Mouse (Mus musculus) liver, embryonic 12.5 days (tissue): ENCODE measurements at regions not wholly inside any gene's neighbourhood (a gene's known extent, or its start where the extent isn't known, plus 50 kb on each side); places are given as distances from the start of the nearest gene placed in this dataset.
A peak's percentile ranks its signal among the peaks of the same experiment; 100 is the strongest.

Source experiments
- ATAC-seq: fragments of 200-750 bp; cut with Nextera tagmentation; 2 replicates; pipeline ENCODE4 v1.8.0; 2017; ENCODE audit warnings: moderate number of reproducible peaks, mild to moderate bottlenecking, moderate library complexity
- H3K27ac ChIP-seq: fragments of 300-500 bp; sonication (generic); 2 replicates; pipeline ENCODE4 v1.5.1; 2016; ENCODE audit warnings: mild to moderate bottlenecking
- H3K27me3 ChIP-seq: fragments of 300-500 bp; sonication (generic); replicated peaks from 2 replicates; pipeline ENCODE4 v1.6.1; 2016; ENCODE audit warnings: mild to moderate bottlenecking, moderate library complexity
- H3K36me3 ChIP-seq: fragments of 300-500 bp; sonication (generic); 2 replicates; pipeline ENCODE4 v1.6.1; 2016; ENCODE audit warnings: mild to moderate bottlenecking, moderate library complexity
- H3K4me1 ChIP-seq: fragments of 300-500 bp; sonication (generic); 2 replicates; pipeline ENCODE4 v1.6.1; 2016
- H3K4me2 ChIP-seq: fragments of 300-500 bp; sonication (generic); 2 replicates; pipeline ENCODE4 v1.6.1; 2016; ENCODE audit warnings: mild to moderate bottlenecking, moderate library complexity
- H3K4me3 ChIP-seq: fragments of 300-500 bp; sonication (generic); 2 replicates; pipeline ENCODE4 v1.5.1; 2016; ENCODE audit warnings: mild to moderate bottlenecking, moderate library complexity
- H3K9ac ChIP-seq: fragments of 300-500 bp; sonication (generic); 2 replicates; pipeline ENCODE4 v1.6.1; 2016; ENCODE audit warnings: mild to moderate bottlenecking, moderate library complexity
- H3K9me3 ChIP-seq: fragments of 300-500 bp; sonication (generic); replicated peaks from 2 replicates; pipeline ENCODE4 v1.6.1; 2016; ENCODE audit warnings: mild to moderate bottlenecking, moderate library complexity
- WGBS: fragments of 180-500 bp; shearing (Covaris S2); methylation state at CpG from one replicate; pipeline ENCODE4 v1.1.7; 2016; ENCODE audit not compliant: insufficient replicate concordance; 5-methylcytosine and 5-hydroxymethylcytosine counted together

GRCm38 (mm10) chr9:46406606-46407005 lies 86.8 kb upstream of the 4931429L15Rik start:
- H3K4me2 ChIP-seq: no peak overlapping the region
- WGBS: 79% methylated on average over 8 of the region's 8 CpGs
- H3K36me3 ChIP-seq: no peaks in the 10 kb centered on the region
- no peak overlapping the region for H3K27ac ChIP-seq
- no peak for ATAC-seq
- H3K4me3 ChIP-seq: no peak overlapping the region
- no peak overlapping the region for H3K9ac ChIP-seq
- H3K9me3 ChIP-seq: no peaks in the 10 kb centered on the region
- no peaks in the 10 kb centered on the region for H3K4me1 ChIP-seq
- no peaks in the 10 kb centered on the region for H3K27me3 ChIP-seq

- ATAC-seq: no peak
Observed at GRCm38 (mm10) chr9:46396591-46396990, 76.8 kb upstream of the 4931429L15Rik start.

DNA sequence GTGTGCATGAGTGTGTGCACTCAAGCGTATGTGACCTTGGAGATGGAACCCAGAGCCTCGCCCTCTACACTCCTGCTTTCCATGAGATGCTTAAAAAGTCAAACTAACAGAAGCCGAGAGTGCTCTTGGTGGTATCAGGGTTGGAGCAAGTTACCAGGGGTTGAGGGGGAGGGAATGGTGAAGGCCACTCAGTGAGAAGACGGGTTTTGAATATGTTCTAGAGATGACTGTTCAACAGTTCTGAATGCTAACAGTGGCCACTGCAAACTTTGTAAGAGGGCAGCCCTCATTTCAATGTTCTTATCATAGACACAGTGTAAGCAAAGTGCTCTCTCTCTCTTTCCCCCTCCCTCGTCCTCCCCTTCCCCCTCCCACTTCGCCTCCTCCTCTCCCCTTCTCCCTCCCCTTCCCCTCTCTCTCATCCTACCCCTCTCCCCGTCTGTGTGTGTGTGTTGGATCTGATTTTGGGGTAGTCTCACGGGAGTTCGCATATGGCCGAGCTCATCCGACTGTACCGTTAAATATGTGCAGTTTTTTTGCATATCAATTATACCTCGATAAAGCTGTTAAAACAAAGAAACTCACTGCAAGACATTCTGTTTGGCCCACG lies 75.5 kb upstream of the 4931429L15Rik start:
- Histone ChIP-seq H3K9me3 (no peaks in the 10 kb centered on the region), H3K4me3 (no peak overlapping the region), H3K36me3 (no peaks in the 10 kb centered on the region), H3K4me1 (no peaks in the 10 kb centered on the region), H3K27me3 (peaks cover 46% of the 10 kb centered on the region), H3K4me2 (no peak overlapping the region), H3K9ac (no peak overlapping the region), H3K27ac (no peak overlapping the region)
- ATAC-seq: no peak
- 47% methylated on average over 14 of the region's 14 CpGs for WGBS

More at GRCm38 (mm10) chr9:46396591-46396990, 76.8 kb upstream of the 4931429L15Rik start:
- no peaks in the 10 kb centered on the region for H3K9me3 ChIP-seq
- H3K36me3 ChIP-seq: no peaks in the 10 kb centered on the region
- H3K4me2 ChIP-seq: no peak overlapping the region
- no peaks in the 10 kb centered on the region for H3K4me1 ChIP-seq
- no peak overlapping the region for H3K27ac ChIP-seq
- peaks cover 35% of the 10 kb centered on the region for H3K27me3 ChIP-seq
- no peak overlapping the region for H3K9ac ChIP-seq
- H3K4me3 ChIP-seq: no peak overlapping the region
- WGBS: 61% methylated on average over 7 of the region's 7 CpGs

DNA sequence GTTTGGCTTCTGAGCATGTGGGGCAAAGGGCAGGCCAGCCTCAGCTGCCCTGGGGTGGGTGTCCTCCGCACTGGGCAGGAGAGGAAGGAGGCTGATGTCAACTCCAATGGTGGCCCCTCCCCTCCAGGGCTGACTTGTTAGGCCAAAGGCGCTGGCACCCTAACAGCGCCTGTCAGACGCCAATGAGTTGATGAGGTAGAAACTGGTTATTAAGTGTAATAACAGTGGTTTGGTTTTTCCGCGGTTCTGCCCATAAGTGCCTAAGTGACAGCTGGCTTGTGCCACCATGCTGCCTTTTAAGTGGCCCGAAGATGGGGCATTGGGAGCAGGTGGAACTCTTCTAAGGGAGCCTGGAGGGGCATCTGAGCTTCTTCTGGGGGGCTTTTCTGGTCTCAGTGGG lies 74.5 kb upstream of the 4931429L15Rik start:
- no peak overlapping the region for H3K4me3 ChIP-seq
- H3K4me1 ChIP-seq: no peaks in the 10 kb centered on the region
- no peaks in the 10 kb centered on the region for H3K9me3 ChIP-seq
- ATAC-seq: no peak
- WGBS: 59% methylated on average over 7 of the region's 7 CpGs
- H3K36me3 ChIP-seq: no peaks in the 10 kb centered on the region
- peaks cover 55% of the 10 kb centered on the region for H3K27me3 ChIP-seq
- no peak overlapping the region for H3K4me2 ChIP-seq
- no peak overlapping the region for H3K9ac ChIP-seq
- H3K27ac ChIP-seq: no peak overlapping the region

DNA sequence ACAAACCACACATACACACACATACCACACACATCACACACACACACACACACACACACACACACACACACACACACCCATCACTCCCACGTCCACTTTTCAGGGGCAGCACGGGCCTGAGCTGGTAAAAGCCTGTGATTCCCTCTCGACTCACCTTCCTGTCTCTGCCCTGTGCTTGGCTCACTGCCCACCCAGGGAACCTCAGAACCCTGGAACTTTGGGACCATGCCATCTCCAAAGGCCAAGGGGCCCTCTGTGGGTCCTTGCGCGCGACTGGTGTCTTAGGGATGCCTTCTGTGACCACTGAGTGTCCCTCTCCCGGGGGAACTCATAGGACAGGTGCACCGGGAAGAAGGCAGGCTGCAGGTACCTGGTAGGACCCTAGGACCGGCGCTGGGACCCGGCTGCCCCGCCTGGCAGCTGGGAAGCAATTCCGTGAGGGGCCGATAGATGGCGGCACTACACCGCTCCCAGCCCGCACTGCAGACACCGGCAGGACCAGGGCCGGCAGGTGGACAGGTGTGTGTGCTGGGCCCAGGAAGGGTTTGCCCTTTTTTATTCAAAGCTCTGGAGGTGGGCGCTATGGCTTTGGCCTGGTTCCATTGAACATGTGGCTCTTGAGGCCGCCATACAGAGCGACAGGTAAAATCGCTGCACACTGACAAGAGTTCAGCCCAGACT lies 73.0 kb upstream of the 4931429L15Rik start:
- 7% methylated on average over 23 of the region's 23 CpGs for WGBS
- Histone ChIP-seq H3K9me3 (no peaks in the 10 kb centered on the region), H3K27me3 (peaks cover 62% of the 10 kb centered on the region), H3K9ac (no peak overlapping the region), H3K4me1 (no peaks in the 10 kb centered on the region), H3K36me3 (no peaks in the 10 kb centered on the region), H3K4me2 (no peak overlapping the region), H3K27ac (no peak overlapping the region), H3K4me3 (no peak overlapping the region)
- ATAC-seq: no peak

DNA sequence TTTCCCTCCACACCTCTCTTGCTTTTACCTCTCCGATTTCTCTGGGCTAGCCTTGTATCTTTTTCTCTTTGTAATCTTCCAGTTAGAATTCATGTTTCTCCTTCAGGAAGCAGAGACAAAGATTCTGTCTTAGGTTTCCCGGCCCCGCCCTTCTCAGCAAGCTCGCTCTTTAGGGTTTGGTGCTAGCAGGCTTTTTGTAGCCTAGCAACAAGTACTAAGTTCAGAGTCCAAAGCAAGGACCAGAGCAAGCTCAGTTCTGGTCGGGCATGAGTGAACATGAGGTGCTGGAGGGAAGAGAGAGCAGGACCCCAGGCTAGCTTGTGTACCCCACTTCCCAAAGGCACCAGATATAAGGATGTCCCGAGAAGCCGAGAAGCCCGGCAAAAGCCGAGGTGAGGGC lies 70.0 kb upstream of the 4931429L15Rik start:
- peak overlapping the region; percentile 28 for H3K4me3 ChIP-seq
- H3K9me3 ChIP-seq: 0 out of 2 replicates have a peak, but pooled peaks cover 11% of the 10 kb centered on the region
- no peaks in the 10 kb centered on the region for H3K4me1 ChIP-seq
- no peak overlapping the region for H3K9ac ChIP-seq
- no peaks in the 10 kb centered on the region for H3K36me3 ChIP-seq
- no peak overlapping the region for H3K27ac ChIP-seq
- peak overlapping the region; percentile 26 for H3K4me2 ChIP-seq
- peaks cover 54% of the 10 kb centered on the region for H3K27me3 ChIP-seq
- 18% methylated on average over 9 of the region's 9 CpGs for WGBS
- ATAC-seq: no peak

DNA sequence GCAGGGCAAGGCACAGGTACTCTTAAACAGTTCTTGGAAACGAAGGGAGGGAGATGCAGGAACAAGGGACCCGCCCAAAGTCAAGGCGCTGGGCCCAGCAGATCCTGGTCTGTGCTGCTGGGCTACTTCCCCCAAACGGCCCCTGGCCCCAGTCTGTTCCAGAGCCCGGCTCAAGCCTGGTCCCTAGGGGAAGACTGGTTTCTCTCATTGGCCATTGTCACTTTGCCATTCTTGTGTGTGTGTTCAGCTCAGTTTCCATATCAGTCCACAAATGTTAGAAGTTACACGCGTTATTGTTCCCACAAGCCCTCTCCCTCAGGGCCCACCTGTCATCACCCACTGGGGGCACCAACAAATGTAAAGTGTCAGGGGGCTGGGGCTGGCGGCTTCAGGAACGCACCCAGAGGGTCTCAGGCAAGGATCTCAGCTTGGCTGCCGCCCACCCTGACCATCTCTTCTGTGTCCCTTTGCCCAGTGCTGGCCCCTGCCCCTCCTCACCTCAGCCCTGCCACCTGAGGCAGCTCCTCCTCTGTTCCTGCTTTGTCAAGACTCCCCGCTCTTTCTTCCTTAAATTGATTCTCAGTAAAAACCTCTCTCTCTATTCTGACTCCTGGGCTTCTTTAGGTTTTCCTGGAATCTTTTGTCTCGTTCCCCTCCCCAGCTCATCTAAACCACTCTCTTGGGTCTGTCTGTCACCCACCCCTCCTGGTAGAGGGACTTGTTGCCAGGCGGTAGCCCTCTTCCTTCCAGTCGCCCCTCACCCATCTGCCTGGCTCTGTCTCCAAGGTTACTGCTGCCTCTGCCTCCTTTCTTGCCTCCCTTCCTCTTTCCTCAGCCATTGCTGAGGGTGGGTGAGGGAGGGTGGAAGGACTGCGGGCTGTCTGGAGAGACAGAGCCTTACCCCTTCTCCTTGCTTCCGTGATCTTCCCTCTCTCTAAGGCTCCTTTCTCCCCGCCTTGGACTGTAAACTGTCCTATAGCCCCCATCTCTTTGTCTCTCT lies 69.2 kb upstream of the 4931429L15Rik start:
- no peak overlapping the region for H3K27ac ChIP-seq
- H3K4me1 ChIP-seq: no peaks in the 10 kb centered on the region
- peak overlapping the region; percentile 26 for H3K4me2 ChIP-seq
- no peaks in the 10 kb centered on the region for H3K36me3 ChIP-seq
- peak overlapping the region; percentile 28 for H3K4me3 ChIP-seq
- WGBS: 31% methylated on average over 17 of the region's 17 CpGs
- peaks cover 47% of the 10 kb centered on the region for H3K27me3 ChIP-seq
- 0 out of 2 replicates have a peak, but pooled peaks cover 11% of the 10 kb centered on the region for H3K9me3 ChIP-seq
- no peak overlapping the region for H3K9ac ChIP-seq
- no peak for ATAC-seq

GRCm38 (mm10) chr9:46386333-46386732 lies 66.5 kb upstream of the 4931429L15Rik start:
- H3K4me1 ChIP-seq: no peaks in the 10 kb centered on the region
- 62% methylated on average over 3 of the region's 3 CpGs for WGBS
- H3K36me3 ChIP-seq: no peaks in the 10 kb centered on the region
- no peak overlapping the region for H3K4me2 ChIP-seq
- H3K27me3 ChIP-seq: peaks cover 26% of the 10 kb centered on the region
- H3K27ac ChIP-seq: no peak overlapping the region
- H3K4me3 ChIP-seq: no peak overlapping the region
- no peak overlapping the region for H3K9ac ChIP-seq
- 0 out of 2 replicates have a peak, but pooled peaks cover 11% of the 10 kb centered on the region for H3K9me3 ChIP-seq
- no peak for ATAC-seq

DNA sequence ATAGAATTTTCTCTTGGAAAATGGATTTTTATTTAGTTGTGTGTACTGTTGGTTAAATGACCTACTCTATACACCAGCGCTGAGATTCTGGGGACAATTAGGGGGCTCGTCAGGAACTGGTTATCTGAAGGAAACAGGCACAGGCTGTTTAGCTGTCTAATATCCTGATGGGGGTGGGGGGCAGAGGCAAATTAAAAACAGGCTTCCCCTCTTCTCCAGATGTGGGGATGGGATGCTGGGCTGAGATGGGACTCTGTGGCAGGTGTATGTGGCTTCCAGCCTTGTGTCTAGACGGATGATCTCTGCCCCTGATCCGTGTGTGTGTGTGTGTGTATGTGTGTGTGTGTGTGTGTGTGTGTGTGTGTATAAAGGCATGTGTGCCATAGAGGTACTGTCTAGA lies 61.6 kb upstream of the 4931429L15Rik start:
- Histone ChIP-seq H3K9ac (no peak overlapping the region), H3K4me2 (no peak overlapping the region), H3K4me1 (no peaks in the 10 kb centered on the region), H3K27me3 (no peaks in the 10 kb centered on the region), H3K36me3 (no peaks in the 10 kb centered on the region), H3K27ac (no peak overlapping the region), H3K4me3 (no peak overlapping the region), H3K9me3 (0 out of 2 replicates have a peak, but pooled peaks cover 8% of the 10 kb centered on the region)
- no peak for ATAC-seq
- WGBS: 29% methylated on average over 4 of the region's 4 CpGs

GRCm38 (mm10) chr9:46379453-46379852 lies 59.7 kb upstream of the 4931429L15Rik start:
- no peaks in the 10 kb centered on the region for H3K9me3 ChIP-seq
- WGBS: 53% methylated on average over 11 of the region's 11 CpGs
- H3K27ac ChIP-seq: no peak overlapping the region

GRCm38 (mm10) chr9:46378339-46378738 lies 58.6 kb upstream of the 4931429L15Rik start:
- Histone ChIP-seq H3K4me1 (no peaks in the 10 kb centered on the region), H3K9ac (no peak overlapping the region), H3K4me3 (no peak overlapping the region), H3K27ac (no peak overlapping the region), H3K27me3 (no peaks in the 10 kb centered on the region), H3K9me3 (no peaks in the 10 kb centered on the region), H3K4me2 (no peak overlapping the region), H3K36me3 (no peaks in the 10 kb centered on the region)
- 48% methylated on average over 3 of the region's 3 CpGs for WGBS
- ATAC-seq: no peak

More at GRCm38 (mm10) chr9:46379453-46379852, 59.7 kb upstream of the 4931429L15Rik start:
- Histone ChIP-seq H3K4me1 (no peaks in the 10 kb centered on the region), H3K4me2 (no peak overlapping the region), H3K27me3 (no peaks in the 10 kb centered on the region), H3K9ac (no peak overlapping the region), H3K4me3 (no peak overlapping the region), H3K36me3 (no peaks in the 10 kb centered on the region)
- ATAC-seq: no peak
